Mouse (Mus musculus): ENCODE measurements around the gene Phc2. TPM values are rescaled to one million over a fixed set of nuclear protein-coding genes. Genes with fewer than 3 reads are reported as not detected.

Phc2 gene
- polyA plus RNA-seq, 1 experiment from 2014 or later, result 101 TPM

DNA sequence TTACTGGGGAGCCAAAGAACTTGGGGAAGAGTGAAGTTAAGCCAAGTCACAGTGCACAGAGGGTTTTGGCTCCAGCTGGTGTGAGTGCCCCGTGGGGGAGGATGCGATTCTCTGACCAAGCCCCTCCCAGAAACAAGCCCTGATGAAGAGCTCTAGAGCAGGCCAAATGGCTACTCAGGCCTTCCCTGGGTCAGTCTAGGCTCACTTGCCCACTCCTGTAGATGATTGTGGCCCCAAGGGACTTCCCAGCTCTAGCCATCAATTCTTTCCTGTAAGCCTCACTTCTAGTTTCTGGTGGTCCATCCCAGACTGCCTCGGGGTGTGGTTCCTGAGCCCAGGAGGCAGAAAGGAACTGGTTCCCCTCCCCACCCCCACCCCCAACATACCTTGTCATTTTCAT is 100.6 kb downstream of the Phc2 start, which contains the start of gene A3galt2:
Gene A3galt2, plus strand, starts transcription at position 301 of the 400 bp plus-strand sequence.
- Histone ChIP-seq H3K4me3 (no peak within 1 kb of the TSS), H3K4me1 (replicated peaks) (no peaks in the 10 kb centered on the region; the same call in 1 of the 2 replicates), H3K36me3 (peaks cover 53% of the 10 kb centered on the region), H3K9me3 (no peaks in the 10 kb centered on the region), H3K27me3 (no peaks in the 10 kb centered on the region), H3K9ac (no peak within 1 kb of the TSS), H3K4me2 (no peak within 1 kb of the TSS), H3K27ac (replicated peaks) (peak within 1 kb of the TSS; percentile 20)
- WGBS, result 73% methylated on average over 3 of the region's 3 CpGs
- ATAC-seq (ENCODE audit: low read depth), result no peak

DNA sequence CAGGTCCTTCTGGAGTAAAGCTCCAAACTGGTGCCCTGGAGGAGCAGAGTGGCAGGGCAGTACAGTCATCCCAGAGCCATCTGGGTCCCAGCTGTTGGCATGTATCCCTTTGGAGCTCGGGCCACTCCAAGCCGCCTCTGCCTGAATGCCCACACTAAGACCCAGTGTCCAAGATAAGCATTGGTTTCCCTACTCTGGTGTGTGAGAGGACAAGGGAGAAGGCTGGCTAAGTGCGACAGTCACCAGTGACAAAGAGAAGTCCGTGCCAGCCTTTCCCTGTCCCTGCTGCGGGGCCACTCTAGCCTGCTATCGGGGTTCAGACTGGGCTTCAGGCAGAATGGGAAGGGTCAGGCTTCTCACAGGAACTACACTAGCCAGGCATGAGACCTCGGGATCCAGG is 101.4 kb downstream of the Phc2 start:
- H3K36me3 ChIP-seq, result peaks cover 45% of the 10 kb centered on the region
- H3K9me3 ChIP-seq, result no peaks in the 10 kb centered on the region
- H3K27me3 ChIP-seq, result no peaks in the 10 kb centered on the region
- 82% methylated on average over 7 of the region's 7 CpGs for WGBS
- peak overlapping the region; percentile 20 for H3K27ac ChIP-seq (replicated peaks)
- ATAC-seq (ENCODE audit: low read depth), result 0 out of 2 replicates have a peak, but pooled peaks have one; percentile 13
- no peak overlapping the region for H3K9ac ChIP-seq
- no peak overlapping the region for H3K4me3 ChIP-seq
- no peaks in the 10 kb centered on the region; the same call in 1 of the 2 replicates for H3K4me1 ChIP-seq (replicated peaks)
- no peak overlapping the region for H3K4me2 ChIP-seq

GRCm38 (mm10) chr4:128759214-128759613 is 104.7 kb downstream of the Phc2 start:
- H3K9me3 ChIP-seq, result peaks cover 13% of the 10 kb centered on the region
- H3K9ac ChIP-seq, result no peak overlapping the region
- H3K27me3 ChIP-seq, result no peaks in the 10 kb centered on the region
- H3K4me2 ChIP-seq, result no peak overlapping the region
- ATAC-seq (ENCODE audit: low read depth), result no peak
- 81% methylated on average over 5 of the region's 5 CpGs for WGBS
- H3K4me1 ChIP-seq (replicated peaks), result no peaks in the 10 kb centered on the region; the same call in 1 of the 2 replicates
- H3K27ac ChIP-seq (replicated peaks), result no peak overlapping the region
- H3K4me3 ChIP-seq, result no peak overlapping the region
- H3K36me3 ChIP-seq, result peaks cover 14% of the 10 kb centered on the region

DNA sequence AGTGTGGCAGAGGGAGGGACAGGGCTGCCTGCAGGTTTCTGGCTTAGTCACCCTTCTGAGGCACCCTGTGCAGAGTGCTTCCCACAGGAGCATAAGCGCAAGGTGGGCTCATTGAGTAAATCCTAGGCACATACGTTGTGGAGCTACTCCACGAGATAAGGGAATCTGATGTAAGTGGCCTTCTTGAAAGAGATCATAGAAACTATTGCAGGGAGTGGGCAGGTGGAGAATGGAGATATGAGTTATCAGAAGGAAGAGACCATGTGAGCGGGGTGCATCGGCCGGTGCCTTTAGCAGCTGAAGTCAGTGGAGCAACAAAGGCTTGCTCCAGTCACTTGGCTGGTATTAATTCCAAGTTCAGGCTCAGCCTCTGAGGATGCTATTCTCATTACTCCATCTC is 105.5 kb downstream of the Phc2 start:
- Histone ChIP-seq H3K36me3 (peaks cover 10% of the 10 kb centered on the region), H3K27me3 (no peaks in the 10 kb centered on the region), H3K27ac (replicated peaks) (no peak overlapping the region), H3K9me3 (peaks cover 15% of the 10 kb centered on the region), H3K4me2 (no peak overlapping the region), H3K9ac (no peak overlapping the region), H3K4me1 (replicated peaks) (no peaks in the 10 kb centered on the region; the same call in 1 of the 2 replicates), H3K4me3 (no peak overlapping the region)
- ATAC-seq (ENCODE audit: low read depth), result no peak
- 95% methylated on average over 6 of the region's 6 CpGs for WGBS

GRCm38 (mm10) chr4:128766929-128767328 is 112.4 kb downstream of the Phc2 start:
- Histone ChIP-seq H3K4me2 (no peak overlapping the region), H3K4me3 (no peak overlapping the region), H3K9me3 (peaks cover 15% of the 10 kb centered on the region), H3K4me1 (replicated peaks) (no peaks in the 10 kb centered on the region), H3K27me3 (no peaks in the 10 kb centered on the region), H3K9ac (no peak overlapping the region), H3K27ac (replicated peaks) (no peak overlapping the region), H3K36me3 (peaks cover 11% of the 10 kb centered on the region)
- WGBS, result 91% methylated on average over 20 of the region's 20 CpGs
- no peak for ATAC-seq (ENCODE audit: low read depth)

DNA sequence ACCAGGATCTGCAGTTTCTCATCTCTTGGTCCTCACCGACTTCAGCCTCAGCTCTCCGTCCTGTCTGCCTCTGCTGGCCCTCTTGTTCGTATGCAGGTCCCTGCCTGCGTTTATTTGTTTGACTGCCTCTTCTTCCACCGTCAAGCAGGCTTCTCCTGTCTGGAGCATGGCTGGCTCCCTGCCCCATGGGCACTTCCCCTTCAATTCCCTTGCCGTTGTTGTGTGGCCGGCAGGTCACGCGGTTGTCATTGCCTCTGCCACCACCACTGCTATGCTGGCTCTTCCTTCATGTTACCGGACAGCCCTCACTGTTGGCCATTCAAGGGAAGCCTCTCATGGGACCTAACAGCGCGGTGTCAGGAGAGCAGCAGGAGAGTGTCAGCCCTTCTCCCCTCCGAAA is 113.6 kb downstream of the Phc2 start:
- H3K4me1 ChIP-seq (replicated peaks), result no peaks in the 10 kb centered on the region
- no peak overlapping the region for H3K4me2 ChIP-seq
- ATAC-seq (ENCODE audit: low read depth), result no peak
- H3K9ac ChIP-seq, result no peak overlapping the region
- H3K4me3 ChIP-seq, result no peak overlapping the region
- H3K27me3 ChIP-seq, result no peaks in the 10 kb centered on the region
- no peak overlapping the region for H3K27ac ChIP-seq (replicated peaks)
- H3K36me3 ChIP-seq, result peaks cover 23% of the 10 kb centered on the region
- 81% methylated on average over 13 of the region's 13 CpGs for WGBS
- peaks cover 9% of the 10 kb centered on the region for H3K9me3 ChIP-seq

DNA sequence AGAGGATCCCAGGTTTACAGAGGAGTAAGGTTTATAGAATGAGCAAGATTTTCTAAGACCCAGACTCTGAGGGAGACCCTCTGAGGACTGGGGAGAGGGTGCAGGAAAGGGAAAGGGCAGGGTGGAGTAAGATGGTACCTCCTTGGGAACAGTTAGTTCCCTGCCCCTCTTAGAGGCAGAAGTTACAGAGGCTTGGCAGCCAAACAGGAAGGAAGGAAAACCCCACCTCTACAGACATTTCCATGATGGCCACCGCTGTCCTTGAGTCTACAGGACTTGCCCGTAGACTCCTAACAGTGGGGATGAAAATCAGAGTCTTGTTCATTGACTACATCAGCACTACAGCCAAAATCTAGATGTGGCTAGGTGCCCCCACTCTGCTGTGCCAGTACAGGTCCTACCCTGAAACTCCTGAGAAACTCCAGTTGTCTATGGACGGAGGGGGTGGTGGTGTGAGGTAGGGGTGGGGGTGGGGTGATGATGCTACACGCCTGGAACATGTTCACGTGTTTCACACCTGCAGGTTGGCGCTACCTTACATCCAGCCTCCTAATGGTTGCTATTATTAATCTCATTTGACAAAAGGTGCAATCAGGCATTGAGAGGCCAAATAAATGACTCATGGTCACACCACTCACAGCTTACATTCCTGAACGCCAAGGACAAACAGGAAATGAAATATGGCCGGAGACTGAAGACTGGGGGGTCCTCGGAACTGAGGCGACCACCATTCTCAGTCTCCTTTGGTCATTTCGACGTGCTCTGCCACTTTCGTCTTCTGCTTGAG is 115.3 kb downstream of the Phc2 start:
- H3K27me3 ChIP-seq, result no peaks in the 10 kb centered on the region
- no peak overlapping the region for H3K4me2 ChIP-seq
- H3K36me3 ChIP-seq, result peaks cover 36% of the 10 kb centered on the region
- H3K27ac ChIP-seq (replicated peaks), result no peak overlapping the region
- no peak overlapping the region for H3K4me3 ChIP-seq
- H3K4me1 ChIP-seq (replicated peaks), result no peaks in the 10 kb centered on the region
- H3K9me3 ChIP-seq, result no peaks in the 10 kb centered on the region
- H3K9ac ChIP-seq, result no peak overlapping the region
- 83% methylated on average over 13 of the region's 13 CpGs for WGBS
- no peak for ATAC-seq (ENCODE audit: low read depth)

DNA sequence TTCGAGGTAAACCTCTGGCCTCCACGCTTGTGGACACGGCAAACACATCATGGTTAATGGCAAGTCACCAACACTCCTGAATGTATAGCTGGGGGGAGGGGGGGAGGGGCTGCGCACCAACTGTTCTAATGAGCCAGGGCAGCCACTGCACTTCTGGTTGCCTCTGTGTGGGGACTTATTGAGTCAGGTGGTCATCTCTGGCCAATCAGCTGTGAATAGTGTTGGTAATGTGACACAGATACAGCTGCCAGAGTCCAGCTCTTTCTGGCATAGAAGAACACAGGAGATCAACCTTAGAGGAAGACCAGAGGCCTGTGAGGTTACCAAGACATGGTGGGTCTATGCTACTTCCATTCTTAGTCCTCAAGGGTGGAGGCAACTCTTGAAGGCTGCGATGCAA is 116.2 kb downstream of the Phc2 start:
- H3K9ac ChIP-seq, result no peak overlapping the region
- ATAC-seq (ENCODE audit: low read depth), result no peak
- no peaks in the 10 kb centered on the region for H3K27me3 ChIP-seq
- H3K4me1 ChIP-seq (replicated peaks), result no peaks in the 10 kb centered on the region
- H3K4me3 ChIP-seq, result no peak overlapping the region
- no peak overlapping the region for H3K4me2 ChIP-seq
- H3K27ac ChIP-seq (replicated peaks), result no peak overlapping the region
- 78% methylated on average over 5 of the region's 5 CpGs for WGBS
- H3K36me3 ChIP-seq, result peaks cover 45% of the 10 kb centered on the region
- no peaks in the 10 kb centered on the region for H3K9me3 ChIP-seq

GRCm38 (mm10) chr4:128773820-128774219 is 119.3 kb downstream of the Phc2 start:
- 0 out of 2 replicates have a peak, but pooled peaks cover 2% of the 10 kb centered on the region for H3K4me1 ChIP-seq (replicated peaks)
- ATAC-seq (ENCODE audit: low read depth), result no peak
- H3K4me3 ChIP-seq, result no peak overlapping the region
- H3K9me3 ChIP-seq, result no peaks in the 10 kb centered on the region
- H3K4me2 ChIP-seq, result no peak overlapping the region
- no peaks in the 10 kb centered on the region for H3K27me3 ChIP-seq
- H3K9ac ChIP-seq, result no peak overlapping the region
- no peak overlapping the region for H3K27ac ChIP-seq (replicated peaks)
- peaks cover 75% of the 10 kb centered on the region for H3K36me3 ChIP-seq
- WGBS, result 88% methylated on average over 11 of the region's 11 CpGs

- no peak overlapping the region for H3K4me3 ChIP-seq
- no peaks in the 10 kb centered on the region for H3K9me3 ChIP-seq
- peaks cover 81% of the 10 kb centered on the region for H3K36me3 ChIP-seq
- no peak overlapping the region for H3K9ac ChIP-seq
- no peak overlapping the region for H3K4me2 ChIP-seq
- no peaks in the 10 kb centered on the region for H3K27me3 ChIP-seq
- 94% methylated on average over 9 of the region's 9 CpGs for WGBS
- H3K27ac ChIP-seq (replicated peaks), result no peak overlapping the region
- H3K4me1 ChIP-seq (replicated peaks), result 0 out of 2 replicates have a peak, but pooled peaks cover 2% of the 10 kb centered on the region
- no peak for ATAC-seq (ENCODE audit: low read depth)
These were observed 120.0 kb downstream of the Phc2 start for GRCm38 (mm10) chr4:128774467-128774866.

GRCm38 (mm10) chr4:128776568-128777289 is 122.2 kb downstream of the Phc2 start:
- no peaks in the 10 kb centered on the region for H3K27me3 ChIP-seq
- peak; percentile 74 for ATAC-seq (ENCODE audit: low read depth)
- H3K4me1 ChIP-seq (replicated peaks), result 0 out of 2 replicates have a peak, but pooled peaks cover 2% of the 10 kb centered on the region
- peaks cover 98% of the 10 kb centered on the region for H3K36me3 ChIP-seq
- H3K9ac ChIP-seq, result no peak overlapping the region
- WGBS, result 43% methylated on average over 20 of the region's 20 CpGs
- peak overlapping the region; percentile 29; the same call in 1 of the 2 replicates for H3K27ac ChIP-seq (replicated peaks)
- no peaks in the 10 kb centered on the region for H3K9me3 ChIP-seq
- no peak overlapping the region for H3K4me2 ChIP-seq
- H3K4me3 ChIP-seq, result no peak overlapping the region

- 82% methylated on average over 11 of the region's 11 CpGs for WGBS
- H3K27me3 ChIP-seq, result no peaks in the 10 kb centered on the region
- H3K36me3 ChIP-seq, result peaks cover 98% of the 10 kb centered on the region
- H3K4me1 ChIP-seq (replicated peaks), result 0 out of 2 replicates have a peak, but pooled peaks cover 2% of the 10 kb centered on the region
- H3K4me3 ChIP-seq, result no peak overlapping the region
- no peaks in the 10 kb centered on the region for H3K9me3 ChIP-seq
- H3K4me2 ChIP-seq, result no peak overlapping the region
- 0 out of 2 replicates have a peak overlapping the region, but pooled peaks have one; percentile 29 for H3K27ac ChIP-seq (replicated peaks)
- H3K9ac ChIP-seq, result no peak overlapping the region
- ATAC-seq (ENCODE audit: low read depth), result no peak
These were observed 123.1 kb downstream of the Phc2 start for GRCm38 (mm10) chr4:128777593-128777992.
